Mouse (Mus musculus) frontal cortex, postnatal 14 days (tissue): ENCODE data around the gene Prkg1.
"Not testable (repeated sequence)": the region's sequence is repeated elsewhere in the genome, so short reads cannot be mapped to it uniquely, and the experiment has no call there.

Experiments used
- DNase-seq, 2 experiments: peaks; one replicate each; pipeline ENCODE4 v3.0.0; 2022; ENCODE audit warnings: low spot score in 2 of 2

The Prkg1 gene

GRCm38 (mm10) chr19:31304760-31305159 is 460.1 kb downstream of the Prkg1 start:
- no peak for DNase-seq

GRCm38 (mm10) chr19:31291231-31291630 is 473.6 kb downstream of the Prkg1 start:
- DNase-seq: no peak

- no peak for DNase-seq
Measured at GRCm38 (mm10) chr19:31284581-31284980, 480.3 kb downstream of the Prkg1 start.

- no peak for DNase-seq
Measured at GRCm38 (mm10) chr19:31284126-31284525, 480.7 kb downstream of the Prkg1 start.

- no peak for DNase-seq
Measured at GRCm38 (mm10) chr19:31283617-31284016, 481.2 kb downstream of the Prkg1 start.

- no peak for DNase-seq
Measured at GRCm38 (mm10) chr19:31279797-31280486, 484.9 kb downstream of the Prkg1 start.

GRCm38 (mm10) chr19:31262438-31262837 is 502.4 kb downstream of the Prkg1 start:
- DNase-seq: no peak

GRCm38 (mm10) chr19:31260494-31260893 is 504.3 kb downstream of the Prkg1 start:
- no peak for DNase-seq

GRCm38 (mm10) chr19:31255780-31256179 is 509.1 kb downstream of the Prkg1 start:
- no peak for DNase-seq

- no peak for DNase-seq
Measured at GRCm38 (mm10) chr19:31232410-31232809, 532.4 kb downstream of the Prkg1 start.

- DNase-seq: no peak
Measured at GRCm38 (mm10) chr19:31228385-31228784, 536.4 kb downstream of the Prkg1 start.

GRCm38 (mm10) chr19:31223457-31223856 is 541.4 kb downstream of the Prkg1 start:
- DNase-seq: no peak

- not testable (repeated sequence) for DNase-seq
Measured at GRCm38 (mm10) chr19:31219261-31219660, 545.6 kb downstream of the Prkg1 start.

GRCm38 (mm10) chr19:31210850-31211249 is 554.0 kb downstream of the Prkg1 start:
- DNase-seq: no peak

GRCm38 (mm10) chr19:31210449-31210848 is 554.4 kb downstream of the Prkg1 start:
- no peak for DNase-seq

GRCm38 (mm10) chr19:31199583-31199982 is 565.2 kb downstream of the Prkg1 start:
- no peak for DNase-seq

GRCm38 (mm10) chr19:31198461-31198860 is 566.4 kb downstream of the Prkg1 start:
- no peak for DNase-seq

- DNase-seq: no peak
Measured at GRCm38 (mm10) chr19:31197076-31197475, 567.8 kb downstream of the Prkg1 start.

GRCm38 (mm10) chr19:31188559-31189218 is 576.1 kb downstream of the Prkg1 start:
- no peak for DNase-seq

GRCm38 (mm10) chr19:31180757-31181156 is 584.1 kb downstream of the Prkg1 start:
- DNase-seq: no peak

GRCm38 (mm10) chr19:31177279-31177922 is 587.4 kb downstream of the Prkg1 start:
- DNase-seq: no peak

GRCm38 (mm10) chr19:31170985-31171384 is 593.8 kb downstream of the Prkg1 start:
- no peak for DNase-seq

- no peak for DNase-seq
Measured at GRCm38 (mm10) chr19:31158944-31159460, 605.8 kb downstream of the Prkg1 start.
